Mouse (Mus musculus): ENCODE data around the gene Tns3.
A peak's percentile ranks its signal among the peaks of the same experiment; 100 is the strongest.

Gene Tns3

GRCm38 (mm10) chr11:8479313-8479712 lies 185.0 kb downstream of the Tns3 start:
- no peak for DNase-seq (ENCODE audit: low spot score)

DNA sequence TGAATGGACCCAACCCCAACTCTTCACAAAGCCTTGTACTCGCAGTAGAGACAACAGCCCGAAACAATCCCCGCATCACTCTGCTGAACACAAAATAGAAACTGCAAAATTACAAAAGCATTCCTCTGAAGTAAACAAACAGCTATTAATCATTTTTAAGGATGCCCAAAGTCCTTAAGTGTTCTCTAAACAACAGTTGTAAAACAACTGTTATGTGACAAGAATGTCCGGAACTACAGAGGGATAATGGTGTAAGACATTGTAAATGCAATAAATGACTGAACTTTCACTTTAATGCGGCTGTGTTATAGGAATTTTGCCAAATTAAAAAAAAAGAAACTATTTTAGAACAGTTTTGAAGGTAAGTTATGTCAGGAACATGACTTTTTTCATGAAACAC lies 190.7 kb downstream of the Tns3 start:
- no peak for DNase-seq (ENCODE audit: low spot score)

- DNase-seq (ENCODE audit: low spot score), result no peak
These were observed 191.9 kb downstream of the Tns3 start for GRCm38 (mm10) chr11:8472439-8472838.

- no peak for DNase-seq (ENCODE audit: low spot score)
These were observed 192.8 kb downstream of the Tns3 start for GRCm38 (mm10) chr11:8471535-8471934.

- no peak for DNase-seq (ENCODE audit: low spot score)
These were observed 194.8 kb downstream of the Tns3 start for GRCm38 (mm10) chr11:8469537-8469936.

DNA sequence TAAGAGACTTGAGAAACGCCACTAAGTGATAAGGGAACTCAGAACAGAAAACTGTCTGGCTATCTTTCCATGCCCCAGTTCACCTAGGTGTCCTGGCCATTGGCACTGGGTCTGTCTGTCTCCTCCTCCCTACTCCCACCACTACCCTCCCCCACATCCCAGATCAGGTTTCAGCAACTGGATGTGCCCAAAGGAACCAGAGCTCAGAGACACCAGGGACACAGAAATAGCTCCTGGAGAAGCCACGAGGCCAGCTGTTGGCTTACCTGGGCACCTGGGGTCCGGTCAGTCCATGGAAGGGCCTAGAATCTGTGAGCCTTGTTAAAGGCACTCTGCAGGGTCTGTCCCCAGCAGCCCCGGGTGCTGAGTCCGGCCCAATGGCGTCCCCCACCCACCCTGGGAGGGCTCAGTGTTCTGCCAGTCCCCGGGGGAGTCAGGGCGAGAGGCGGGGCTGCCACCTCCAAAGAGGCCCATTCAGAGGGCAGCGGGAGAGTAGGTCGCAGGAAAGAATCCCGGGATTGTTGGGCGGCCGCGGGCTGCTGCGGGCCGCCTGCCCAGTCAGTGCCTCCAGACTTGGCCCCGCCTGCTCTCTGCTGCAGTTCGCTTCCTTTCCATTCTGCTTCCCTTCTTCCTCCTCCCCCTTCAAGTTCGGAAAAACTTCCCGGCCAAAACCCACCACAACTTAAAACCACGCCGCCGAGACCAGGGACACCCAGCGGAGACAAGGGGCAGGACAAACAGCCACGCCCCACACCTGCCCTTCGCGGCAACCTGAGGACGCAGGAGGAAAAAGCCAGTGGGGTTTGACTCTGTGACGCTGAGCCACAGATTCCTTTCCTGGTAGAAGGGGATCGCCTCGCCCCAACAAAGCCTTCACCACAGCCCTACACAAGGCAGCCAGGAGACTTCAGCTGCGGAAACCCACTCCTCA lies 195.9 kb downstream of the Tns3 start:
- DNase-seq (ENCODE audit: low spot score), result peak; percentile 65

DNA sequence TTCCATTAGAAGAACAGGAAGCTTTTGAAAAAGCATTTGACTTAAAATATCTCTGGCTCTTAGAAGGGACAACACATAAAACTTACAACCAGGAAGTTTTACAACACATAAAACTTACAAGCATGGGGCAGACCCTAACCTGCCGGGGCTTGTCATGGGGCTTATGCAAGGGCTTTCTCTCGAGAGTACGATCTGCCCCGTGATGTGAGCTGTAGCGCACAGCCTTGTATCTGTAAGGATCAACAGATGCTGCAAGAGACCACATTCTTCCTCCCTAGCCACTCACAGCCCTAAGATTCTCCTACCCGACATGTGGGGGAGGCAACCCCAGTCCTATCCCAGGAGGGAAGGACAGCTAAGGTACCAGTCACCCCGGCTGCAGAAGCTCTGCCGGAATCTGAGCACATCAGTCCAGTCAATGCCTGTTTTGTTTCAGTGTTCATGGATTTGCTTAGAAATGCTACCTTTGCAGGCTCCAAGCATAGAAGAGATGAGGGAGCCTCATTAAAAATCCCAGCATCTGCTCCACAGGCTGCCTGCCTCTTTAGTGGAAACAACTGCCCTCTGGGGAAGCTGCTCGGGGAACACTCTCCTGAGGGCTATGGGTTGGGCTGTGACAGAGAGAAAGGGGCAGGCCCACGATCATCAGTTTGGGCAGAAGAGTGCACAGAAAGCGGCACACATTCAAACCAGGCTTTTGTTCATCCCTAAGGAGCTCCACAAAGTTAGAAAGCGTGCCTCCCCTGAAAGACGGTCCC lies 196.8 kb downstream of the Tns3 start:
- DNase-seq (ENCODE audit: low spot score), result no peak

DNA sequence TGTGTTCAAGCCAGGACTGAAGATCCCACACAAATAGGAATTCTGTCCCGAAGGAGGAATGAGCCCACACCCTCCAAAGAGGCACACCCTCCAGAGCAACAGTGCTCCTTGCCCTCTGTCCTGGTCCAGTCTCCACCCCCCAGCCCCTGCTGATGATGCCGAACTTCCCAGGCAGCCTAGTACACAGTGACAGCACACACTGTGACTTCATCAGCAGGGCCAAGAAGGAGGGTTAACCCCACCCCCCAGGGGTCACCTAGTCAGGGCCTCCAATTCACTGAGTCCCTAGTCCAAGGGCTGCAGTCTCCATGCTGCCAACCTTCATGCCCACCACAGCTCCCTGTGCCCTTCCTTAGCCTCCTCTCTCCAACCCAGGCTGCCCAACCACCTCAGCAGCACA lies 200.5 kb downstream of the Tns3 start:
- DNase-seq (ENCODE audit: low spot score), result no peak

- DNase-seq (ENCODE audit: low spot score), result no peak
These were observed 201.4 kb downstream of the Tns3 start for GRCm38 (mm10) chr11:8462827-8463405.

- no peak for DNase-seq (ENCODE audit: low spot score)
These were observed 203.5 kb downstream of the Tns3 start for GRCm38 (mm10) chr11:8460835-8461234.

DNA sequence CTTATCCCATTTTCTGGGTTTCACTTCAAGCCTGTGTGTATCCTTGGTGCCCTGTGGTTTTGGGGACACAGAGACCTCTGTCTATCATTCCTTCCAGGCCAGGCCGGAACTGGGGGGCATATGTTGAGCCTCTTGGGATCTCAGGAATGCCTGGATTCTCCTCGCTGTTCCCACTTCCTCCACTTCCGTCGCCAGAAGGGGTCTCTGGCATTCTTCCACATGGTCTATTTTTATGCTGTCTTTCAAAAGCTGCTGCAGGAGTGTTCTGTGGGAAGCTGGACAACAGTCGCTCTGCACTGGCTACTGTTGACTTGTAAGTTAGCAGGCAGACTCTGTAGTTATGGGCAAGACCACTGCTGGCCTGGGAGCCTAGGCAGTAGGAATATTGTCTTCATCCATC lies 206.4 kb downstream of the Tns3 start:
- DNase-seq (ENCODE audit: low spot score), result no peak

DNA sequence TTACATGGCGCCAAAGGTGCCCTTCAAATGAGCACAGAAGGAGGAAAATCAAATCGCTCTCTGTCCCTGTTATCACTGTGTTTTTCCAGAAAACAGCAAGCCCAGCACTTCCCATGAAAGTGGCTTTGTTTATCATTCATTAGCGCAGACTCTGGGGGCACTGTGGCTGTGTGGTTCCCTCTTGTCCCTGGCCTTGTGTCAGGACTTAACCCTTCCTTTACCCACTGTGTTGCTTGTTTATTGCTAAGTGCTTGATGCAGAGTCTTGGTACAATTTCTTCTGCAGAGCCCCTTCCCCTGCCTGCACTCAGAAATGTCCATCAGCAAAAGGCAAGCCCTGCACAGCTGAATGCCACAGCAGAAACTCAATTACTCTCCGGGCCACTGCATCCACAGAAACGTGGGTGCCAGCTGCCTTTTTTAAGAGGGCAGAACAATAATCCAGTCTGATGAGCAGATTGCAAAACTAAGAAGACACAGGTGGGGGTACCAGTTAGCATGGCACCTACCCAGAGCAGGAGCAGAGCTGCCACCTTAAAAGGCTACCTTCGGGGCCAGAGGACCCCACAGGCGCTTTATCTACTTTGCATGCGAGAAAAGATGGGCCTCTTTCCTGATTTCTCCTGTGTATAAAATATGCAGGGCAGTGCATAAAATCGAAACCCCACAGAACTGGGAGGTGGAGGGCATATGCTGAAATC lies 207.6 kb downstream of the Tns3 start:
- DNase-seq (ENCODE audit: low spot score), result no peak

DNA sequence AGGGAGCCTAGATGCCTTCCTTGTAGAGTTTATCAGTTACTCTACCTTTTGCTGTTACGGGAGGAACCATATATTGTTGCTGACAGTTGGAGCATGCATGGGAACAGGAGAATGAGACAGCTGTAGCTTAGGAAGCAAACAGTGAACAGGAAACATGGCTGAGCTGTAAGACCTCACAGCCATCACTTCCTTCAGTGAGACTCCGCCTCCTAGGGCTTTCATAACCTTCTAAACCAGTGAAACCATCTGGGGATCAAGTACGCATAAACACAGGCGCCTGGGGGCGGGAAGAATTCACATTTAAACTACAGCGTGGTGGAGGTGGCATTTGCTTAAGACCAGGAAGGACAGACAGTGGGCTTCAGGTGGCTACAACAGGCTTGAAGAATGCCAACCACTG lies 208.7 kb downstream of the Tns3 start:
- DNase-seq (ENCODE audit: low spot score), result no peak

GRCm38 (mm10) chr11:8453252-8453651 lies 211.1 kb downstream of the Tns3 start:
- no peak for DNase-seq (ENCODE audit: low spot score)

GRCm38 (mm10) chr11:8451597-8452201 lies 212.6 kb downstream of the Tns3 start:
- no peak for DNase-seq (ENCODE audit: low spot score)

GRCm38 (mm10) chr11:8450540-8450939 lies 213.8 kb downstream of the Tns3 start:
- DNase-seq (ENCODE audit: low spot score), result no peak

- peak; percentile 91 for DNase-seq (ENCODE audit: low spot score)
These were observed 218.4 kb downstream of the Tns3 start for GRCm38 (mm10) chr11:8445915-8446356.

- DNase-seq (ENCODE audit: low spot score), result no peak
These were observed 219.4 kb downstream of the Tns3 start for GRCm38 (mm10) chr11:8444759-8445422.

DNA sequence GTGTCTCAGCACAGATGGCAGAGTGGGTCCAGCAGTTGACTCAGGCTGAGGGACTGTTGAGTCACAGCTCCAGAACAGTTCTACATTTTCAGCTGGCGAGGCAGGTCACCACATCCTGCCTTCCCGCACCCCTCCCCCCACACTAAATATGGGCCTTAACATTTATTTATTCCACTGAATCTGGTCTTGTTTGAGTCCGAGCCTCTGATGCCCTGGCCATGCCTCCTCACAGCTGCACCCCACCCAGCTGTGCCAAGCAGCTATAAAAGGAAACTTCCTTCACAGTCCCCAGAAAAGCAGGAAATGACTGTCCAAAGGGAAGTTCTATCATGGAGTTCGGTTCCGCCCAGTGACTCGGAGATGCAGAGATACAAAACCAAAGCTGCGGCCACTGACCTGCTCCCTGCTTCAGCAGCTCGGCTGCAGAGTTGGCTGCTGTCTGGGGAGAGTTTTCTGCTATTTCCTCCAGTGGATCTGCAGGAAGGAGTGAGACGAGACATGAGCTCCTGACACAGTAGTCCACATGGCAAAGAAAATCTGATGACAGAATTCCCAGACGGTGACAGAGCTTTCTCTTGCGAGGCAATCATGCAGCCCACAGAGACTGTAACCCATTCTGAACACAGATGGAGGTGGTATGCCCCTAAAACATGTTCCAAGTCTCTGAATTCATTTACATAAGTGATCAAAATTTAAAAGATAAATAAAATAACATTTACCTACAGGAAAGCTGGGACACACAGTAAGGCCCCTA lies 220.6 kb downstream of the Tns3 start:
- DNase-seq (ENCODE audit: low spot score), result peak; percentile 34

DNA sequence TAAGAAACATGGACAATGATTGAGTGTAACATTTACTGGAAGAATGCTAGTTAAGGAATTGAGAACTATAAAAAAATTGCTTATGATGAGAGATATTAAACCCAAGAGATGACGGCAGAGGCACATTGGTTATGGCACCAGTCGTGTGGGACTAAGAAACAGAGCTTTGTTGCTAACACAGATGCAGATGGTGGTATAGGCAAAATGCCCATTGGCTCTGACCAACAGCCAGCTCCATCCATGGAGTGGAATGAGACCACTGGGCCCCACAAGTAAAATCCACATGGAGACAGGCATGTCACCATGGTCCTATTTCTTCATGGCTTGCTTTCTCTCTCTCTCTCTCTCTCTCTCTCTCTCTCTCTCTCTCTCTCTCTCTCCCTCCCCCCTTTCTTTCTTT lies 223.6 kb downstream of the Tns3 start:
- no peak for DNase-seq (ENCODE audit: low spot score)
